Mouse (Mus musculus) frontal cortex, postnatal 36 days (tissue): ENCODE measurements around the gene Olfr259.

Experiments used
- DNase-seq, 2 experiments: peaks; one replicate each; pipeline ENCODE4 v3.0.0; 2022; ENCODE audit warnings: low spot score in 2 of 2

The Olfr259 gene

DNA sequence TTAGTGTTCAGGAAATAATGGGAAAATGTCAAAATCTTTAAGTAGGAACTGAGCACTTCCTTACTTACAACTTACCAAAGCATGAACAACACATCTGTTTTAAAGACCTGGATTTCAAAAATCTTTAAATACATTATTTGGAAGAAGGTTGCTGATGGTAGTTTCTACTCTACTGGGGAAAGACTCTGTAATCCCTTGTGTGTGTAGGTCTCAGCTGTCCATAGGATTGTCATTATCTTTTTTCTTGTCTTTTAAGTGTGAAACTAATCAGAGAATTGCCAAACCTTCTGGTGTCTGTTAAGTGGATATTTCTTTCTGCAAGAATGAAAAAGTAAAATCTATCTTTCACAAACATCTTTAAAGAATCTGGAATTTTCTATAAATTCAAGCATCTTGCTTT lies at the start of gene Olfr259:
TSS of gene Olfr259 (minus strand) at position 101 of the 400 bp plus-strand sequence.
- DNase-seq, result no peak

DNA sequence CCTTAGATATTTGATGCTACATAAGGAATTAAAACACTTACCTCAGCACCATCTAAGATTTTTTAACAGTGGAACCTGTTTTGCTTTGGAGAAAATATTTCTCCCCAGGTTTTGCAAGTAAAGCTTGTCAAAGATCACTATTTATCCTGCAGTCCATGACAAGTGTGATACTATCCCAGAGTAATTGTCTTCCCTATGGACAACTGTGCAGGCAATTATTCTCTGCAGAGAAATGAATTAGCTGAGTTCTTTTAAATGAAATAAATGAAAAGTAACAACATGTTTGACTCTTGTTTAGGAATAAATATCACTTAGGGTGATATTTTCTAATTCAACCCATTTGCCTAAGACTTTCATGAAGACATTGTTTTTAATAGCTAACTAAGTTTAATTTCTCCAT lies 38.2 kb upstream of the Olfr259 start, which contains the start of gene Olfr1111:
TSS of gene Olfr1111 (minus strand) at position 101 of the 400 bp plus-strand sequence.
- DNase-seq, result no peak

DNA sequence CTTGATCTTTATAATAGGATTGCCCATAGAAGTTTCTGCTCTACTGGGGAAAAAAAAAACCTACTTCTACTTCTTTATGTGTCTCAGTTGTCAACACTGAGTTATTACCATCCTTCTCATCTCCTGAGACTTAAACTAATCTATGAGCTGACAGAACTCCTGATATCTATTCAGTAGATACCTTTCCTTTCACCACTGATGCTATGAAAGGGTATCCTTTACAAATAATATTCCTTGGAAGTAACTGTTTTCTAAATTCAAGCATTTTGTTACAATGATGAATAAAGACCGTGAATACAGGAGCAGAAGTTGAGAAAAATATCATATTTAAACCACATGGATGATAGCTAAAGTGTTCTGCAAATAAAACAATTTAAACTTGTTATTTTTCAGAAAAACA lies 25.8 kb upstream of the Olfr259 start, which contains the start of gene Olfr1110:
TSS of gene Olfr1110 (minus strand) at position 101 of the 400 bp plus-strand sequence.
- DNase-seq, result no peak

DNA sequence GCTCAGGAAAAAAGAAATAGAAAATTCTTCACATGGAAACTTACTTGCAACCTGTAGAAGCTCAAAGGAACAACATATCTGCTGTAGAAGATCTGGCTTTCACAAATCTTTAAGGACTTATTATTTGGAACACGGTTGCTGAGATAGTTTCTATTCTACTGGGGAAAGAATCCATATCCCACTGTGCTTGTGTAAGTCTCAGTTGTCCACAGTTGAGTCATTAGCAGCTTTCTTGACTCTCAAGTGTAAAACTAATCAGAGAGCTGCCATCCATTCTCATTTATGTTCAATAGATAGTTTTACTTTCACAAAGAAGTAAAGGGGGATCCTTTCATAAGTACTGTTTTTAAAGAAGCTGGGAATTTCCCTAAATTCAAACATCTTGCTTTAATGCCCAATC lies 18.5 kb downstream of the Olfr259 start, which contains the start of gene Olfr1109:
TSS of gene Olfr1109 (minus strand) at position 101 of the 400 bp plus-strand sequence.
- no peak for DNase-seq

DNA sequence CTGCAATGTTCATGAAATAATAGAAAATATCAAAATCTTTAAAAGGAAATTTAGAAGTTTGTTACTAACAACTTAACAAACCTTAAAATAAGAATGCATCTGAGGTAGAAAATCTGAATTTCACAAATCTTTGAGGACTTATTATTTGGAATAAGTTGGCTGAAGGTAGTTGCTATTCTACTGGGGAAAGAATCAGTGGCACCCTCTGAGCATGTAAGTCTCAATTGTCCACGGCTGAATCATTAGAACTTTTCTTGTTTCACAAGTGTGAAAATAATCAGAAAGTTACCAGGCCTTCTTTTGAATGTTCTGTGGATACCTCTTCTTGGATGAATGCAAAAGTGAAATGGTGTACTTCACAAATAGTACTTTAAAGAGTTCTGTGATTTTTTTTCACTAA lies 38.6 kb downstream of the Olfr259 start, which contains the start of gene Olfr1107:
TSS of gene Olfr1107 (minus strand) at position 101 of the 400 bp plus-strand sequence.
- no peak for DNase-seq
